In genomic region chr4:137920500-137920961, GRCm38 (mm10) we compare ENCODE assay signal across 7 mouse cellular contexts. TPM values are rescaled to one million over a fixed set of nuclear protein-coding genes. Genes with fewer than 3 reads are reported as not detected.
A peak's percentile ranks its signal among the peaks of the same experiment; 100 is the strongest.
DNase-seq lines count a peak whose midpoint lies in the region; ATAC-seq and TF ChIP-seq lines count a peak whose summit lies in the region.

No protein-coding gene starts in this region.

- H3K27ac ChIP-seq in embryonic facial prominence, embryonic 10.5 days (replicated peaks): peak overlapping the region; percentile 87
- H3K27ac ChIP-seq in intestine, postnatal 0 days (ENCODE audit: low read depth, low read length): peak overlapping the region; percentile 76

- H3K4me1 ChIP-seq in embryonic facial prominence, embryonic 10.5 days: peaks cover 61% of the 10 kb centered on the region
- peaks cover 8% of the 10 kb centered on the region for H3K4me1 ChIP-seq in intestine, postnatal 0 days (replicated peaks; ENCODE audit: control insufficient read depth, insufficient read depth, low read length)

- DNase-seq in embryonic facial prominence, embryonic 10.5 days (ENCODE audit: low spot score): peak; percentile 73
- peak; percentile 98 for DNase-seq in heart, adult 11 months
- DNase-seq in lung, postnatal 14 days: peak; percentile 52
- no peak for DNase-seq in left cerebral cortex, postnatal 4 days
- DNase-seq in thymus, postnatal 36 days: no peak
- DNase-seq in spleen, postnatal 10 days (ENCODE audit: low spot score in 2 of 2): no peak

- H3K4me3 ChIP-seq in embryonic facial prominence, embryonic 10.5 days: peak overlapping the region; percentile 43
- no peak overlapping the region for H3K4me3 ChIP-seq in intestine, postnatal 0 days (ENCODE audit: low read depth, low read length)

- no peaks in the 10 kb centered on the region for H3K27me3 ChIP-seq in embryonic facial prominence, embryonic 10.5 days (replicated peaks; ENCODE audit: low read depth, poor library complexity, severe bottlenecking)
- no peaks in the 10 kb centered on the region for H3K27me3 ChIP-seq in intestine, postnatal 0 days (replicated peaks; ENCODE audit: control insufficient read depth, insufficient read depth, low read length)

- ATAC-seq in intestine, postnatal 0 days: no peak

- WGBS in embryonic facial prominence, embryonic 10.5 days: 9% methylated on average over 10 of the region's 10 CpGs
- WGBS in intestine, postnatal 0 days: 37% methylated on average over 10 of the region's 10 CpGs

- intact Hi-C loops in left cerebral cortex, postnatal 4 days (cut with DNase I): no loop called here

- H3K4me2 ChIP-seq in intestine, postnatal 0 days (replicated peaks; ENCODE audit: low read depth): peak overlapping the region; percentile 32

- no peak for TF ChIP-seq CTCF in intestine, postnatal 0 days (IDR thresholded peaks at IDR 0.05; ENCODE audit: low read depth)

- H3K9me3 ChIP-seq in embryonic facial prominence, embryonic 10.5 days: no peaks in the 10 kb centered on the region
- H3K9me3 ChIP-seq in intestine, postnatal 0 days (ENCODE audit: control insufficient read depth): no peaks in the 10 kb centered on the region

- H3K9ac ChIP-seq in intestine, postnatal 0 days (ENCODE audit: low read depth, low read length): no peak overlapping the region

- H3K36me3 ChIP-seq in embryonic facial prominence, embryonic 10.5 days (replicated peaks): peaks cover 39% of the 10 kb centered on the region
- peaks cover 24% of the 10 kb centered on the region; the same call in 1 of the 2 replicates for H3K36me3 ChIP-seq in intestine, postnatal 0 days (ENCODE audit: control insufficient read depth, insufficient read depth)

RNA-seq across cellular contexts. Expression of gene Ece1, which starts 58.5 kb away (rescaled TPM):
- 46.6 and 54.5 TPM in 2 replicates for polyA plus RNA-seq in embryonic facial prominence, embryonic 10.5 days (2016; fragmentation: Nextera tagmentation; extraction: Ambion mirVana)
- polyA plus RNA-seq in intestine, postnatal 0 days (2015; fragmentation: Nextera tagmentation; extraction: Ambion mirVana): 44.9 and 49.1 TPM in 2 replicates
- total RNA-seq in left cerebral cortex, postnatal 4 days (2021): 10 to 100 TPM; 47.3 to 49.5 TPM

Comparison
In these comparisons a context has a peak if more than half of its experiments do, and no peak if none do; other contexts are left out.
1. DNase-seq: peak in embryonic facial prominence, embryonic 10.5 days (single experiment), heart, adult 11 months (single experiment) and lung, postnatal 14 days (single experiment); none in left cerebral cortex, postnatal 4 days (single experiment), thymus, postnatal 36 days (0 of 2) and spleen, postnatal 10 days (0 of 2).